17 mouse cellular contexts compared by ENCODE assay signal in genomic region chr12:16865871-16866270, GRCm38 (mm10). TPM values are rescaled to one million over a fixed set of nuclear protein-coding genes. Genes with fewer than 3 reads are reported as not detected.
DNase-seq lines count a peak whose midpoint lies in the region; ATAC-seq and TF ChIP-seq lines count a peak whose summit lies in the region.
"Had no signal": no experiment of that assay in that cellular context is flagged by ENCODE, and none has a peak within 500 bp of the region (broad histone marks: within the 10 kb centered on the region; RNA-seq: fewer than 3 reads in every experiment).

No protein-coding gene starts in this region.

- WGBS in kidney, adult 2 months, result 46% methylated on average over 3 of the region's 3 CpGs
- 19% methylated on average over 3 of the region's 3 CpGs for WGBS in kidney, embryonic 14.5 days
- WGBS in hindbrain, embryonic 14.5 days, result 79% methylated on average over 3 of the region's 3 CpGs

- 0 out of 2 replicates have a peak overlapping the region, but pooled peaks have one; percentile 12 for H3K27ac ChIP-seq in kidney, adult 2 months (ENCODE audit: insufficient read depth, low read depth, low read length)
- H3K27ac ChIP-seq in kidney, embryonic 14.5 days (ENCODE audit: low read depth, low read length), result no peak overlapping the region
- peak overlapping the region; percentile 61 for H3K27ac ChIP-seq in bone marrow macrophage, adult 2 months (ENCODE audit: insufficient read depth, low read depth, low read length)
- H3K27ac ChIP-seq in hindbrain, embryonic 14.5 days, result no peak overlapping the region
- H3K27ac ChIP-seq: embryonic facial prominence, embryonic 12.5 days; limb, embryonic 13.5 days had no signal

- H3K4me3 ChIP-seq in kidney, adult 2 months (ENCODE audit: insufficient read depth, low read depth, low read length), result no peak overlapping the region
- H3K4me3 ChIP-seq in kidney, embryonic 14.5 days (ENCODE audit: low read length), result no peak overlapping the region
- no peak overlapping the region for H3K4me3 ChIP-seq in bone marrow macrophage, adult 2 months (ENCODE audit: insufficient read depth, low read length)
- H3K4me3 ChIP-seq in hindbrain, embryonic 14.5 days (replicated peaks; ENCODE audit: low read length), result no peak overlapping the region
- H3K4me3 ChIP-seq: embryonic facial prominence, embryonic 12.5 days; limb, embryonic 13.5 days; myocyte had no signal

- no peak for TF ChIP-seq CTCF in kidney, adult 2 months (conservative IDR thresholded peaks at IDR 0.05; ENCODE audit: insufficient read depth, insufficient read length, low read depth, low read length)
- no peak for TF ChIP-seq CTCF in bone marrow macrophage, adult 2 months (IDR thresholded peaks at IDR 0.05; ENCODE audit: low read depth, low read length)

- peaks cover 11% of the 10 kb centered on the region for H3K4me1 ChIP-seq in kidney, adult 2 months (ENCODE audit: control insufficient read depth, insufficient read depth, low read length)
- H3K4me1 ChIP-seq in kidney, embryonic 14.5 days (ENCODE audit: control insufficient read depth, insufficient read depth, low read length), result peaks cover 25% of the 10 kb centered on the region
- H3K4me1 ChIP-seq in bone marrow macrophage, adult 2 months (ENCODE audit: control insufficient read depth, insufficient read depth, low read length), result peaks cover 43% of the 10 kb centered on the region
- H3K4me1 ChIP-seq in hindbrain, embryonic 14.5 days (replicated peaks; ENCODE audit: control insufficient read depth, insufficient read depth, low read length), result 0 out of 2 replicates have a peak, but pooled peaks cover 5% of the 10 kb centered on the region

- no peaks in the 10 kb centered on the region for H3K27me3 ChIP-seq in kidney, adult 2 months (replicated peaks; ENCODE audit: control insufficient read depth, insufficient read depth, low read length)
- H3K27me3 ChIP-seq in kidney, embryonic 14.5 days (ENCODE audit: control insufficient read depth, insufficient read depth, low read length), result no peaks in the 10 kb centered on the region
- no peaks in the 10 kb centered on the region for H3K27me3 ChIP-seq in hindbrain, embryonic 14.5 days (ENCODE audit: control insufficient read depth, insufficient read depth, low read length)
- H3K27me3 ChIP-seq: embryonic facial prominence, embryonic 12.5 days; limb, embryonic 13.5 days had no signal

- no peak for TF ChIP-seq POLR2A in kidney, adult 2 months (IDR thresholded peaks at IDR 0.05; ENCODE audit: low read depth, low read length)
- no peak for TF ChIP-seq POLR2A in bone marrow macrophage, adult 2 months (IDR thresholded peaks at IDR 0.05; ENCODE audit: borderline replicate concordance, low read depth, low read length)

- no peaks in the 10 kb centered on the region for H3K36me3 ChIP-seq in kidney, adult 2 months (ENCODE audit: control insufficient read depth, insufficient read depth, low read length)
- H3K36me3 ChIP-seq in kidney, embryonic 14.5 days (ENCODE audit: control insufficient read depth, insufficient read depth, low read length), result no peaks in the 10 kb centered on the region
- H3K36me3 ChIP-seq in hindbrain, embryonic 14.5 days (replicated peaks; ENCODE audit: control insufficient read depth, insufficient read depth), result no peaks in the 10 kb centered on the region
- H3K36me3 ChIP-seq: embryonic facial prominence, embryonic 12.5 days; limb, embryonic 13.5 days had no signal

- no peak for DNase-seq in kidney, adult 2 months
- DNase-seq in 3T3-L1 (ENCODE audit: low read depth, low spot score), result peak; percentile 28
- DNase-seq in lung, postnatal 25 days (ENCODE audit: low spot score), result peak; percentile 66
- no peak for DNase-seq in hindbrain, embryonic 14.5 days (ENCODE audit: low spot score)
- no peak for DNase-seq in layer of hippocampus, postnatal 25 days (ENCODE audit: extremely low spot score in 1 of 2, low spot score in 1 of 2)
- no peak for DNase-seq in Muller cell, postnatal 12 days (ENCODE audit: inconsistent ontology term)
- DNase-seq: cerebellum, adult 11 months; cerebellum, postnatal 36 days; gastrocnemius, postnatal 36 days; kidney, postnatal 36 days; right cerebral cortex, adult 18-20 months had no signal

- H3K4me2 ChIP-seq in kidney, embryonic 14.5 days (replicated peaks; ENCODE audit: low read depth, low read length), result no peak overlapping the region
- H3K4me2 ChIP-seq in hindbrain, embryonic 14.5 days (replicated peaks), result no peak overlapping the region
- H3K4me2 ChIP-seq: embryonic facial prominence, embryonic 12.5 days; limb, embryonic 13.5 days had no signal

- no peaks in the 10 kb centered on the region for H3K9me3 ChIP-seq in kidney, embryonic 14.5 days (ENCODE audit: control insufficient read depth, low read length)
- H3K9me3 ChIP-seq in hindbrain, embryonic 14.5 days (ENCODE audit: control insufficient read depth, low read length), result no peaks in the 10 kb centered on the region
- H3K9me3 ChIP-seq: embryonic facial prominence, embryonic 12.5 days; limb, embryonic 13.5 days had no signal

- no peak overlapping the region for H3K9ac ChIP-seq in kidney, embryonic 14.5 days (ENCODE audit: low read depth, low read length)
- no peak overlapping the region for H3K9ac ChIP-seq in hindbrain, embryonic 14.5 days
- H3K9ac ChIP-seq: embryonic facial prominence, embryonic 12.5 days; limb, embryonic 13.5 days had no signal

- ATAC-seq in kidney, embryonic 14.5 days (ENCODE audit: low FRiP score, low TSS enrichment), result no peak
- ATAC-seq in hindbrain, embryonic 14.5 days (ENCODE audit: low FRiP score), result no peak
- ATAC-seq: CD4-positive, CD25-positive, alpha-beta regulatory T cell, adult 4 months had no signal

RNA-seq across cellular contexts. Expression of gene Rock2, which starts 28.8 kb away (rescaled TPM):
- 4.4 and 5.9 TPM in 2 replicates for polyA plus RNA-seq in kidney, adult 2 months (2012; rRNA removed)
- polyA plus RNA-seq in kidney, embryonic 14.5 days (2014; fragmentation: Nextera tagmentation; extraction: Ambion mirVana), result 17.4 and 22.3 TPM in 2 replicates
- 46.8 and 47.9 TPM in 2 replicates for polyA plus RNA-seq in bone marrow macrophage, adult 2 months (2012; ENCODE audit: insufficient read depth, insufficient read length, missing spikeins)
- 15.7 and 17.6 TPM in 2 replicates for polyA plus RNA-seq in hindbrain, embryonic 14.5 days (2014; fragmentation: Nextera tagmentation; extraction: Ambion mirVana)
- 100 to 1,000 TPM; 120 to 134 TPM for total RNA-seq in layer of hippocampus, postnatal 25 days (2021)

RNA-seq across cellular contexts. Expression of gene E2f6, which starts 55.1 kb away (rescaled TPM):
- 14.7 and 15.5 TPM in 2 replicates for polyA plus RNA-seq in kidney, adult 2 months (2012; rRNA removed)
- 36.8 and 56.7 TPM in 2 replicates for polyA plus RNA-seq in kidney, embryonic 14.5 days (2014; fragmentation: Nextera tagmentation; extraction: Ambion mirVana)
- 16.3 and 19.0 TPM in 2 replicates for polyA plus RNA-seq in bone marrow macrophage, adult 2 months (2012; ENCODE audit: insufficient read depth, insufficient read length, missing spikeins)
- polyA plus RNA-seq in hindbrain, embryonic 14.5 days (2014; fragmentation: Nextera tagmentation; extraction: Ambion mirVana), result 32.5 and 36.2 TPM in 2 replicates
- total RNA-seq in layer of hippocampus, postnatal 25 days (2021), result 10 to 100 TPM; 29.7 TPM

Comparison
In these comparisons a context has a peak if more than half of its experiments do, and no peak if none do; other contexts are left out.
1. H3K27ac ChIP-seq: peak in kidney, adult 2 months (single experiment) and bone marrow macrophage, adult 2 months (single experiment); none in kidney, embryonic 14.5 days (single experiment) and hindbrain, embryonic 14.5 days (single experiment).
2. DNase-seq: peak in 3T3-L1 (single experiment) and lung, postnatal 25 days (single experiment); none in kidney, adult 2 months (single experiment), hindbrain, embryonic 14.5 days (single experiment), layer of hippocampus, postnatal 25 days (0 of 2) and Muller cell, postnatal 12 days (single experiment).